Mouse (Mus musculus) Muller cell, postnatal 12 days (primary cell): ENCODE data around the gene Mrps18a.

Experiments
- DNase-seq: peaks from one replicate; pipeline ENCODE4 v3.0.0-alpha.2; 2015; ENCODE audit errors: inconsistent ontology term

The Mrps18a gene

GRCm38 (mm10) chr17:46101906-46102305 is 8.9 kb upstream of the Mrps18a start:
- DNase-seq = no peak

GRCm38 (mm10) chr17:46102608-46103159 is 8.1 kb upstream of the Mrps18a start:
- peak; percentile 86 for DNase-seq

- DNase-seq = peak; percentile 72
Measured at GRCm38 (mm10) chr17:46104487-46104886, 6.3 kb upstream of the Mrps18a start.

GRCm38 (mm10) chr17:46108286-46108685 is 2.5 kb upstream of the Mrps18a start:
- no peak for DNase-seq

- DNase-seq = no peak
Measured at GRCm38 (mm10) chr17:46115489-46115888, 4.7 kb downstream of the Mrps18a start.

- no peak for DNase-seq
Measured at GRCm38 (mm10) chr17:46116138-46116537, 5.4 kb downstream of the Mrps18a start.

GRCm38 (mm10) chr17:46116881-46117280 is 6.1 kb downstream of the Mrps18a start:
- no peak for DNase-seq

GRCm38 (mm10) chr17:46117623-46118422 is 7.0 kb downstream of the Mrps18a start:
- DNase-seq = no peak

- DNase-seq = no peak
Measured at GRCm38 (mm10) chr17:46118423-46118850, 7.7 kb downstream of the Mrps18a start.

GRCm38 (mm10) chr17:46119641-46120040 is 8.9 kb downstream of the Mrps18a start:
- no peak for DNase-seq

GRCm38 (mm10) chr17:46122791-46123190 is 12.0 kb downstream of the Mrps18a start:
- DNase-seq = no peak

- no peak for DNase-seq
Measured at GRCm38 (mm10) chr17:46123285-46123684, 12.5 kb downstream of the Mrps18a start.

- DNase-seq = no peak
Measured at GRCm38 (mm10) chr17:46123953-46124700, 13.3 kb downstream of the Mrps18a start.

GRCm38 (mm10) chr17:46126608-46127007 is 15.8 kb downstream of the Mrps18a start:
- no peak for DNase-seq

GRCm38 (mm10) chr17:46127814-46128493 is 17.2 kb downstream of the Mrps18a start:
- DNase-seq = no peak

GRCm38 (mm10) chr17:46129741-46130498 is 19.1 kb downstream of the Mrps18a start:
- DNase-seq = no peak

- DNase-seq = peak; percentile 51
Measured at GRCm38 (mm10) chr17:46132058-46132718, 21.4 kb downstream of the Mrps18a start.

GRCm38 (mm10) chr17:46132862-46133261 is 22.1 kb downstream of the Mrps18a start:
- no peak for DNase-seq

GRCm38 (mm10) chr17:46138563-46139236 is 27.9 kb downstream of the Mrps18a start:
- DNase-seq = no peak

- no peak for DNase-seq
Measured at GRCm38 (mm10) chr17:46139872-46140271, 29.1 kb downstream of the Mrps18a start.
